Mouse (Mus musculus): Measurements from ENCODE around the gene Kcne3.
A peak's percentile ranks its signal among the peaks of the same experiment; 100 is the strongest.

Kcne3 gene

GRCm38 (mm10) chr7:100182388-100182787 lies 6.1 kb downstream of the Kcne3 start:
- DNase-seq, result no peak

GRCm38 (mm10) chr7:100187601-100188000 lies 11.3 kb downstream of the Kcne3 start:
- DNase-seq, result peak; percentile 82 to 86

GRCm38 (mm10) chr7:100190167-100190566 lies 13.9 kb downstream of the Kcne3 start:
- no peak for DNase-seq

GRCm38 (mm10) chr7:100190778-100191177 lies 14.5 kb downstream of the Kcne3 start:
- peak; percentile 88 to 93 for DNase-seq

GRCm38 (mm10) chr7:100201191-100201590 lies 24.9 kb downstream of the Kcne3 start:
- no peak for DNase-seq

DNA sequence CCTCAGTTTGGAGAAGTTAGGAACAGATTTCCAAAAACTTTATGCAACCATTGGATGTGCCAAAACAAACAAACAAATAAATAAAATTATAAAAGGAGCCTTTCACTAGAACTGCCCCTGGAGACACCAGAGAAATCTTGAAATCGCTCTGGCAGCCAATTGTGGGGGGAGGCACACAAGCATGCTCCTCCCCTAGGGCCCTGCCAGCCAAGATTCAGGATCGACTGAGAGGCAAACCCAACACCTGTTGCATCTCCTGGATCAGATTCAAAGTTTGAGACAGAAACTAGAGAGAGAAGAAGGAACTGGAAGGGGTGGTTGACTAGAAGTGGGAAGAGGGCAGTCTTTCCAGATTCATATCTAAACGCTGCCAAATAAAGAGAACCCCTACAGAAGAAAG lies 27.3 kb downstream of the Kcne3 start:
- DNase-seq, result peak; percentile 48 to 49

- DNase-seq, result no peak
Measured at GRCm38 (mm10) chr7:100204871-100205270, 28.6 kb downstream of the Kcne3 start.

DNA sequence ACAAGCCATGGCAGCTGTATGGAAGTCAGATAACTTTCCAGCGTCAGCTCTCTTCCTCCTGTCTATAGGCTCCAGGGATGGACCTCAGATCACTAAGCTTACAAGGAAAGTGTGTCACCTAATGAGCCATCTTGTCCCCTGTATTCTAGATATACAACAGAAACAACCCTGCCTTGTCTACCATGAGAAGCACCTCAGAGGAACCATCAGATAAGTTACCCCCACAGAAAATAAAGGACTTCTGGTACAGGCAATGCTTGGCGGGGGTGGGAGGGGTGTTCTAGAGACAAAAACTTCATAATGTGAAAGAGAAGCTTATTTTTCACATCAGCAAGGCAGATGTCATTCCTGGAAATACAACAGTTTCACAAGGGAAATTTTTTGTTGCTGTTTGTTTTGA lies 29.8 kb downstream of the Kcne3 start:
- DNase-seq, result no peak

DNA sequence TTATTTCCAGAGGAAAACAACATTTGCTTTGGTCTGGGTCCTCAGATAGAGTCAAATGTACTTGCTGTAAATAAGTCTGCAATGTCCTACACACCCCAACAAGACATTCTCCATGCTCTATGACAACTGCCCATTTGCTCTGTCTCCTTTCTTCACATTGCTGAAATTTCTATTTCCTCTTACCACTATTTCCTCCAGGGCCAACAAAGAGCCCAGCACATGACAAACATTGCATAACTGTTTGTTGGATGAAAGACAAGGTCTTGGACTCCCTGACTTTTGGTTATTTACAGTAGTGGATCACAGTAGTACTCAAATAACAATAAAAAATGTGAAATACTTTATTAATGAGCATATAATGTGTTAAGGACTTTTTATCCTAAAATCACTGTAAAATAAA lies 31.6 kb downstream of the Kcne3 start:
- DNase-seq, result no peak

GRCm38 (mm10) chr7:100214310-100214709 lies 38.0 kb downstream of the Kcne3 start:
- peak in 1 of 2 experiments; percentile 23 for DNase-seq

GRCm38 (mm10) chr7:100215116-100215732 lies 38.9 kb downstream of the Kcne3 start:
- peak; percentile 87 to 92 for DNase-seq

DNA sequence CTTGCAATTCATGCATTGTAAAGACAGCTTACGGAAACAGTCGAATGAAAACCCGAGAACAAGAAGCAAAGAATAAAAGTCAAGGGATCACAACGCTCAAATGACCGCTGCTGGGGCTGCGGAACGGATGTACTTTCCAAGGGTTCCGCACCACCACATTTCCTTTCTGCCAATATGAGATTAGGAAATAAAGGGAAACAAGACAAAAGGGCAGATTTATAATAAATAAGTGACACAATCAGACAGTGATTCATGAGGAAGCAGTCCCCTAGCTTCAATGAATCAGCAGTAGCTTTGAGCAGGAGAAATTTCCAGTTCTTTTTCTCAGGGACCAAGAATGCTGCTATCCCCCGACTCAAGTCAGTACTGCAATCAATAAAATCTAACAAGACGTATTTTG lies 39.7 kb downstream of the Kcne3 start:
- DNase-seq, result peak; percentile 28 to 47

DNA sequence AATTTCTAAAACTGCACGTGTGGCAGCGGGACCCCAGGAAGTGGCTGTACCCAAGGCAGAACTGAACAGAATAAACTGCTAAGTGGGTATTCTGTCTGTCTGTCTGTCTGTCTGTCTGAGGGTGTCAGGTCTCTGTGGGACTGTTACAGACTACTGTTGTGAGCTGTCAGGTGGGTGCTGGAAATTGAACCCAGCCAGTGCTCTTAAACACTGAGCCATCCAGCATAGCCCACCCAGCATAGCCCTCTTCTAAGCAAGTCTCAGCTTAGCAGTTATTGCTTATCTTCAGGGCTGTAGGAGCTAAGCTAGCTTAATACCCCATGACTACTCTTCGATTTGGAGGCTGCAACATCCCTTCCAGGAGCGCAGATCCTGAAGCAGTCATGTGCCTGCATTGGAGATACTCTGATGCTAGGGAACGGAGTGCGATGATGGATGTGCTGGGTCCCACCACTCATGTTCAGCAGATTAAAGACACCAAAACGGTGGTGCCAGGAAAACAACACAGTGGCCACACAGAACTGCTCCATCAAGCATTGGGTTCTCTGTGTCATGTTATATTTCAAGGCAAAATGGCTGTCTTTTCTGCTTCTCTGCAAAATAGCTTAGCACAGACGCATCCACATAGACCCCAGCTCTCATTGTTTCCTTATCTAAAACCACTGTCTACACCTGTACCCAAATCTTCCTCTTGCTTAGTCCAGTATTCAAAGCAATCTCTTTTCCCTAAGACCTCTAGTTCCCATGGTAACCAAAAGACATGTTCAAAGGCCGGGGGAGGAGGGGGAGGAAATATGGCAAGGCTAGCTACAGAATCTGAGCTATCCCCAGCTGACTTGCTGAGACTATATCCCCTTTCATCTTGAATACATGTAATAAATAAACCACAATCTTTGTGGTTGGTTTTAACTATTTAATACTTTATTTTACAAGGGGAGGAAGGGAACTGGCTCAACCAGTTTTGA lies 40.6 kb downstream of the Kcne3 start:
- peak; percentile 45 to 53 for DNase-seq

- DNase-seq, result peak; percentile 97 to 98
Measured at GRCm38 (mm10) chr7:100227158-100227875, 51.0 kb downstream of the Kcne3 start, which contains the start of gene Pgm2l1. Gene Pgm2l1 (plus strand): TSS chr7:100227394.

GRCm38 (mm10) chr7:100227896-100228525 lies 51.7 kb downstream of the Kcne3 start:
- DNase-seq, result peak; percentile 64 to 70

DNA sequence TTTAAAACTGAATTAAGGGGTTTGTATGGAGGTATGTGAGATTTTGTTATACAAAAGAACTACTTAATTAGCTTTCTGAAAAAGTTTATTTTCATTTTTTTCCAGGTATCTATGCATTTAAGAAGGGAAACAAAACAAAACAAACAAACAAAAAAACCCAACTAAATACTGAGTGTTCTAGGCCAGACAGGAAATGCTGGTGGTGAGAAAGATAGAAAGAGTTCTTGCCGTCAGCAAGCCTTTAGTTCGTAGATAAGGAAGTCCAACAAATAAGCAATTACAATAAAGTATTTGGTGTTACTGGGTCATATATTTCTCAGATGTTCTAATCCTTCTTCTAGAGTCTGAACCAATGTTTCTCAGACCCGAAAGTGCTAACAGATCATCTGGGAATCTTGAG lies 52.7 kb downstream of the Kcne3 start:
- DNase-seq, result no peak

GRCm38 (mm10) chr7:100230646-100231045 lies 54.3 kb downstream of the Kcne3 start:
- no peak for DNase-seq

DNA sequence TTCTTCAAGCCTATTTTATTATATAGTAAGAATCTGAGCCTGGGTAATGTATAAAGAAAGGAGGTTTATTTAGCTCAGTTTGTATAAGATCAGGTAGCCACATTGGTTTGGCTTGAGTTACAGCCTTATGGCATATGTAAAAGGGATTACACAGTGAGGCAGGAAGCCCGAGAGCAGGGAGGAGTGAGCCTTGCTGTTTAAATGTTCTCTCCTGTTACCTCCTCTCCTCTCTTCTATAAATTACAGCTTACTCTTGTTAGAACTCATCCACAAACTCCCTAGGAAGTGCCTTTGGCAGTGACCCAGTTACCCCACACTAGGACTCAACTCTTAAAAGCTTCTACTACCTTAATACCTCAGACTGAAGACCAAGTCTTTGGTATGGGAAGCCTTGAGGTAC lies 55.4 kb downstream of the Kcne3 start:
- peak in 1 of 2 experiments; percentile 13 for DNase-seq

GRCm38 (mm10) chr7:100233681-100234080 lies 57.4 kb downstream of the Kcne3 start:
- DNase-seq, result no peak
